Mouse (Mus musculus) erythroblast, adult 5-6 weeks (primary cell): Measurements from ENCODE around the gene Apex1. TPM values are rescaled to one million over a fixed set of nuclear protein-coding genes. Genes with fewer than 3 reads are reported as not detected.
"Not testable (repeated sequence)": the region's sequence is repeated elsewhere in the genome, so short reads cannot be mapped to it uniquely, and the experiment has no call there.

Source experiments
- ATAC-seq: replicated peaks from 2 replicates; pipeline ENCODE4 v1.8.0; 2016; ENCODE audit warnings: moderate number of reproducible peaks, mild to moderate bottlenecking, moderate TSS enrichment, inconsistent platforms; ENCODE audit not compliant: poor library complexity, low FRiP score, severe bottlenecking
- total RNA-seq, 2 experiments: library from RNA; stranded (forward) in 1 of 2; stranded (reverse) in 1 of 2; fragments of 150-400 nt in 1 of 2; fragments of 200-764, 138-1000 nt in 1 of 2; gene quantifications; 2 replicates each; pipeline versions ENCODE4 v1.2.3 to v1.2.4; 2015 to 2017; ENCODE audit warnings: low replicate concordance in 2 of 2

Gene Apex1
- total RNA-seq (2015; ENCODE audit: low replicate concordance) (21.9 and 26.3 TPM in 2 replicates), total RNA-seq (2017; ENCODE audit: low replicate concordance) (12.3 and 13.4 TPM in 2 replicates)

GRCm38 (mm10) chr14:50924281-50925064 lies at the start of gene Apex1, which contains the start of gene Osgep:
Apex1 (plus strand) TSS chr14:50924968.
Osgep (minus strand) TSS chr14:50924893.
- peak; percentile 89 for ATAC-seq

GRCm38 (mm10) chr14:50875175-50875574 lies 49.6 kb upstream of the Apex1 start:
- ATAC-seq, result no peak

- ATAC-seq, result no peak
These were observed 49.1 kb upstream of the Apex1 start for GRCm38 (mm10) chr14:50875591-50876230.

GRCm38 (mm10) chr14:50876236-50876950 lies 48.4 kb upstream of the Apex1 start:
- ATAC-seq, result no peak

- ATAC-seq, result no peak
These were observed 33.1 kb upstream of the Apex1 start for GRCm38 (mm10) chr14:50891621-50892020.

GRCm38 (mm10) chr14:50892091-50892490 lies 32.7 kb upstream of the Apex1 start:
- ATAC-seq, result no peak

GRCm38 (mm10) chr14:50892541-50893459 lies 32.0 kb upstream of the Apex1 start:
- ATAC-seq, result no peak

- ATAC-seq, result no peak
These were observed 29.4 kb upstream of the Apex1 start for GRCm38 (mm10) chr14:50895407-50895806.

GRCm38 (mm10) chr14:50895985-50896746 lies 28.6 kb upstream of the Apex1 start:
- ATAC-seq, result no peak

GRCm38 (mm10) chr14:50896747-50897373 lies 27.9 kb upstream of the Apex1 start:
- ATAC-seq, result no peak

- no peak for ATAC-seq
These were observed 27.4 kb upstream of the Apex1 start, which contains the start of gene Klhl33 for GRCm38 (mm10) chr14:50897374-50897765. Klhl33 (minus strand) TSS chr14:50897507.

- not testable (repeated sequence) for ATAC-seq
These were observed 26.8 kb upstream of the Apex1 start for GRCm38 (mm10) chr14:50897992-50898391.

GRCm38 (mm10) chr14:50903973-50904827 lies 20.6 kb upstream of the Apex1 start:
- ATAC-seq, result peak; percentile 68

- ATAC-seq, result no peak
These were observed 20.0 kb upstream of the Apex1 start for GRCm38 (mm10) chr14:50904828-50905129.

- ATAC-seq, result not testable (repeated sequence)
These were observed 19.4 kb upstream of the Apex1 start for GRCm38 (mm10) chr14:50905327-50905726.

GRCm38 (mm10) chr14:50908126-50908525 lies 16.6 kb upstream of the Apex1 start:
- ATAC-seq, result no peak

GRCm38 (mm10) chr14:50911356-50911755 lies 13.4 kb upstream of the Apex1 start:
- no peak for ATAC-seq
